Mouse (Mus musculus) limb, embryonic 12.5 days (tissue): ENCODE data around the gene Gm525. TPM values are rescaled to one million over a fixed set of nuclear protein-coding genes. Genes with fewer than 3 reads are reported as not detected.

Experiments used
- ATAC-seq: fragments of 200-750 bp; cut with Nextera tagmentation; 2 replicates; pipeline ENCODE4 v1.8.0; 2017; ENCODE audit warnings: low read depth, moderate TSS enrichment; ENCODE audit not compliant: insufficient number of reproducible peaks, insufficient read depth, low FRiP score, low TSS enrichment
- H3K27ac ChIP-seq: fragments of 300-500 bp; sonication (generic); 2 replicates; pipeline ENCODE4 v1.5.1; 2016; ENCODE audit warnings: mild to moderate bottlenecking, moderate library complexity
- H3K27me3 ChIP-seq: fragments of 300-500 bp; sonication (generic); 2 replicates; pipeline ENCODE4 v1.6.1; 2016; ENCODE audit warnings: mild to moderate bottlenecking, moderate library complexity
- H3K36me3 ChIP-seq: fragments of 300-500 bp; sonication (generic); 2 replicates; pipeline ENCODE4 v1.6.1; 2016; ENCODE audit warnings: mild to moderate bottlenecking, moderate library complexity
- H3K4me1 ChIP-seq: fragments of 300-500 bp; sonication (generic); replicated peaks from 2 replicates; pipeline ENCODE4 v1.6.1; 2016
- H3K4me2 ChIP-seq: fragments of 300-500 bp; sonication (generic); 2 replicates; pipeline ENCODE4 v1.6.1; 2016; ENCODE audit warnings: mild to moderate bottlenecking, moderate library complexity
- H3K4me3 ChIP-seq: fragments of 300-500 bp; sonication (generic); replicated peaks from 2 replicates; pipeline ENCODE4 v1.5.1; 2016; ENCODE audit warnings: mild to moderate bottlenecking
- H3K9ac ChIP-seq: fragments of 300-500 bp; sonication (generic); replicated peaks from 2 replicates; pipeline ENCODE4 v1.6.1; 2016; ENCODE audit warnings: mild to moderate bottlenecking, moderate library complexity
- H3K9me3 ChIP-seq: fragments of 300-500 bp; sonication (generic); 2 replicates; pipeline ENCODE4 v1.6.1; 2016; ENCODE audit warnings: mild to moderate bottlenecking, moderate library complexity
- WGBS: fragments of 180-500 bp; shearing (Covaris S2); methylation state at CpG from one replicate; pipeline ENCODE4 v1.1.7; 2016; 5-methylcytosine and 5-hydroxymethylcytosine counted together
- polyA plus RNA-seq: library from polyadenylated mRNA; unstranded; fragments of >200 nt; fragmentation: Nextera tagmentation; extraction: Ambion mirVana; gene quantifications from 2 replicates; pipeline ENCODE4 v1.2.1, GENCODE M21; 2016

Gene Gm525
- polyA plus RNA-seq: 0.73 and 0.83 TPM in 2 replicates

DNA sequence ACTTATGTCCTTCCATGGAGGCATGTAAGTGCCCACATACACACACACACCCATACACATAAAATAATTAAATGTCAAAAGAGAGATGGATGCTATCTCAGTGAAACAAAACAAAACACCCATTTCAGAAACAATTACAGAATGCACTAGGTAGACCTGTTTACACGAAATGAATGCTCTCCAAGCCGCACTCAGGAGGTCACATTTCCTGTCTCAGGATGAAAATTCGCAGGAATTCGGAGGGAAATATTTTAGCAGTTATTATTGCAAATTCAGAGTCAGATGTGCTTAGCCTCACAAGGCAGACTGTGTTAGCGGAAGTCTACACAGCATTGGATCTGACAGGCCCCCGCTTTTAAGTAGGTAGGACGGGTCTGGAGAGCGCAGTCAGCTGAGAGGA lies at the start of gene Gm525:
TSS of gene Gm525 (plus strand) at position 301 of the 400 bp plus-strand sequence.
- 81% methylated on average over 8 of the region's 8 CpGs for WGBS
- Histone ChIP-seq H3K27ac (no peak within 1 kb of the TSS), H3K36me3 (no peaks in the 10 kb centered on the region), H3K9me3 (no peaks in the 10 kb centered on the region), H3K27me3 (no peaks in the 10 kb centered on the region), H3K4me2 (no peak within 1 kb of the TSS), H3K4me1 (peaks cover 6% of the 10 kb centered on the region; the same call in 1 of the 2 replicates), H3K9ac (no peak within 1 kb of the TSS), H3K4me3 (no peak within 1 kb of the TSS)
- no peak for ATAC-seq

DNA sequence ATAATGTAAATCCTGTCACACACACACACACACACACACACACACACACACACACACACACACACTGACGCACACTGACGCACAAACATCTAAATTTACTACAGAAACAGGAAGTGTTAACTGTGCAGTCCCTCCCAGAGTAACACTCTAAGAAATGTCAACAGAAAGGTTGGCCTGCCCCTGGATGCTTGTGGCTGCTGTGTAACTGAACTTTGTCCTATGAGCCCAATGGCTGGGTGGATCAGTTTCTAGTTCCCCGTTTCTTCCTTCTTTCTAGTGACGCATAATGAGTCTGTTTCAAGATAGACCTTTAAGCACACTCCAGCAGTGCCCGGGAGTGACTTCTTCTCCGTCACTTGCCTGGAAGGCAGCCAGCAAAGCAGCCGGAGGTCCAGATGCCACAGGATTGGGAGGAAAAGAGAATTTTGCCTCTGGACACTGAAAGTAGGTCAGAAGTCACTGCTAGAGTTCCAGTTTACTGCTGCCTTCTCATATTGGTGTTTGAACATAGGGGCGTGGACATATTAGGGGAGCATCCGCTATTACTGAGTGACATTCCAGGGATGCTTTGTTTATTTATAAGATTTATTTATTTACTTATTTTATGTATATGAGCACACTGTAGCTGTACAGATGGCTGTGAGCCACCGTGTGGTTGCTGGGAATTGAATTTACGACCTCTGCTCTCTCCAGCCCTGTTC lies 49.3 kb upstream of the Gm525 start:
- H3K27ac ChIP-seq: peak overlapping the region; percentile 23; the same call in 1 of the 2 replicates
- no peaks in the 10 kb centered on the region for H3K9me3 ChIP-seq
- no peaks in the 10 kb centered on the region for H3K27me3 ChIP-seq
- no peak overlapping the region for H3K4me3 ChIP-seq
- no peaks in the 10 kb centered on the region for H3K36me3 ChIP-seq
- no peak overlapping the region for H3K4me2 ChIP-seq
- no peak overlapping the region for H3K9ac ChIP-seq
- WGBS: 60% methylated on average over 11 of the region's 11 CpGs
- no peak for ATAC-seq
- 0 out of 2 replicates have a peak, but pooled peaks cover 8% of the 10 kb centered on the region for H3K4me1 ChIP-seq

DNA sequence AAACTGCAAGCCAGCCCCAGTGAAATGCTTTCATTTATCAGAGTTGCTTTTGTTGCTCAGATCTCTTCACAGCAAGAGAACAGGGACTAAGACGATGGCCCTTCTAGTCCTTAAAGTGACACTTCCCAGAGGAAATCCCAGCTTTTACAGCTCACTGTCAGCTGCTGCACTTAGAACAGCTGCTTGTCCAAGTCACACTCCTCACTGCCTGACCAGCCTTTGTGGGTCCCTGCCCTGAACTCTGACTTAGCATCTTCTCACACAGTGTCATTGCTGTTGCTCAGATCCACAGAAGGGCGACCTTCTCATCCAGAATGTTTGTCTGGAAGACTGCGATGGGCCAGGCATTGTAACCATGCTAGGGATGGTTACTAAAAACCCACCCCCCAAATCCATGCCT lies 48.0 kb upstream of the Gm525 start:
- Histone ChIP-seq H3K9me3 (no peaks in the 10 kb centered on the region), H3K36me3 (no peaks in the 10 kb centered on the region), H3K27me3 (no peaks in the 10 kb centered on the region), H3K4me1 (0 out of 2 replicates have a peak, but pooled peaks cover 8% of the 10 kb centered on the region), H3K4me2 (no peak overlapping the region), H3K9ac (no peak overlapping the region), H3K4me3 (no peak overlapping the region), H3K27ac (no peak overlapping the region)
- 82% methylated on average over 3 of the region's 3 CpGs for WGBS
- no peak for ATAC-seq

DNA sequence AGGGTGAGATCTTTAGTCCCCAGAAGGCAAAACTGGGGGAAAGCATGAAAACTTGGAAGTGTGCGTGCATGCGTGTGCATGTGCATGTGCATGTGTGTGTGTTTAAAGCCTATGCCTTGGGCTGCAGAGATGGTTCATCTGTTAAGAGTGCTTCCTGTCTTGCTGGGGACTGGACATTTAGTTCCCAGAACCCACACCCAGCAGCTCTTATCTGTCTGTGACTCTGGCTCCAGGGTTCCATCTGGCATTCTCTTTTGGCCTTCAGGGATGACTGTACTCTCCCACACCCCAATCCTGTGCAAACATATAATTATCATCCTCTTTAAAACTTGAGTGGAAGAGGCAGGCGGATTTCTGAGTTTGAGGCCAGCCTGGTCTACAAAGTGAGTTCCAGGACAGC lies 47.5 kb upstream of the Gm525 start:
- Histone ChIP-seq H3K36me3 (no peaks in the 10 kb centered on the region), H3K9ac (no peak overlapping the region), H3K4me1 (0 out of 2 replicates have a peak, but pooled peaks cover 8% of the 10 kb centered on the region), H3K4me2 (no peak overlapping the region), H3K27me3 (no peaks in the 10 kb centered on the region), H3K9me3 (no peaks in the 10 kb centered on the region), H3K27ac (no peak overlapping the region), H3K4me3 (no peak overlapping the region)
- ATAC-seq: no peak
- 92% methylated on average over 3 of the region's 3 CpGs for WGBS

DNA sequence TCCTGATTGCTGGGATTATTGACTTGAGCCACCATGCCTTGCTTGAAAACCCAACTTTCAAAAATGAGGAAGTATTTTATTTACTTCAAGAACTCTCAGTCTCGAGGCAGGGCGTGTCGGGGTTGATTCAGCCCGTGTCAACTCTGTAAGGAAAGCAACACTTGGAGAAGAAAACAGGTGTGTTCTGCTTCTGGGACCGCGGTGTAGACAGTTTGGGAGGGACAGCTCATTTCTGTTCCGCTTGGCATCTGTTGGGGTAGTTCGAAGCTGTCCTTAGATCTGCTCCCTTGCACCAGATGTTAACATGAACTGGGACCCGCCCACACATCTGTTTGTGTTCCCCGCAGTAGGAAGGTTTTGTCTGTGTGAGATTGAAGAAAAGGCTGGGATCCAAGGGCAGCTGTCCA lies 45.7 kb upstream of the Gm525 start:
- Histone ChIP-seq H3K9ac (no peak overlapping the region), H3K4me1 (0 out of 2 replicates have a peak, but pooled peaks cover 8% of the 10 kb centered on the region), H3K4me3 (no peak overlapping the region), H3K27ac (no peak overlapping the region), H3K27me3 (no peaks in the 10 kb centered on the region), H3K9me3 (no peaks in the 10 kb centered on the region), H3K4me2 (no peak overlapping the region), H3K36me3 (no peaks in the 10 kb centered on the region)
- no peak for ATAC-seq
- WGBS: 77% methylated on average over 10 of the region's 10 CpGs

DNA sequence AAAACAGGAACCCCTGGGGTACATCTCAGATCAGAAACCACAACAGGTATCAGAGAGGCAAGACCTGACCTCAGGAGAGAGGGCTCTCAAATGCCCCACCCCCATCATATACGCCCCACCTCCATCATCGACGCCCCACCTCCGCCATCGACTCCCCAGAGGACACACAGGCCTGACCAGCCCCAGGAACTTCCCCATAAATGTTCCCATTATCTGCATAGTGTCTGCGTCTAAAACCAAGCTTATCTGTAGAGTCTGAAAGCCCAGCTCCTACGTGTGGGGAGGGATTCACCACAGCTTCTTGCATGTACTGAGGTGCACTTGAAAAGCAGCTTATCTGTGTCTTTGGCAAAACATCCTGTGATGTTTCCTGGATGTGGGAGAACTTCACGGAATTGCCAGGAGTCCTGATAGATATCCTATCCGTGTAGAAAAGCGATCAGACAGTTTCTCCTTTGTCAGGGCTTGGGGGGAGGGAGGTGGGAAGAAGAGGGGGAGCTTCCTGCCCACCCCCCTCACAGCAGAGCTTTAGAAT lies 44.7 kb upstream of the Gm525 start:
- Histone ChIP-seq H3K9me3 (no peaks in the 10 kb centered on the region), H3K27me3 (no peaks in the 10 kb centered on the region), H3K36me3 (no peaks in the 10 kb centered on the region), H3K9ac (no peak overlapping the region), H3K4me3 (no peak overlapping the region), H3K27ac (no peak overlapping the region), H3K4me1 (0 out of 2 replicates have a peak, but pooled peaks cover 8% of the 10 kb centered on the region), H3K4me2 (no peak overlapping the region)
- WGBS: 55% methylated on average over 10 of the region's 10 CpGs
- no peak for ATAC-seq

DNA sequence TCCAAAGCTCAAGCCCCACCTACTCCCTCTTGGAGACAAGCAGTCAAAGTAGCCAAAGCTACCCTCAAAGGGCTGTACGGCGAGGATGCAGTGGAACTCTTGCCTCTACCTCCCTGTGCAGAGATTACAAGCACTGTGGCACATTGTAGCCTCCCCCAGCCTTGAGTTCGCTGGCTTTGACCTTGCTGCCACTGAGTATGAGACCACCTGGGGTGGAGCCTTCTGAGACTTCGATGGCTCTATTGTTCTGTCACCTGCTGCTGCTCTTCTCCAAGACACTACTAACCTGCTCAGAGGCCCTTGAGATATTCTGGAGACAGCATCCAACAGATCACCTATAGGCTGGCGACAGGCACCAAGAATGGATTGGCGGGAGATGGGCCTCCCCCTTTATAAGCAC lies 43.1 kb upstream of the Gm525 start:
- Histone ChIP-seq H3K4me2 (no peak overlapping the region), H3K27me3 (no peaks in the 10 kb centered on the region), H3K9me3 (no peaks in the 10 kb centered on the region), H3K36me3 (no peaks in the 10 kb centered on the region), H3K9ac (no peak overlapping the region), H3K4me1 (no peaks in the 10 kb centered on the region), H3K4me3 (no peak overlapping the region), H3K27ac (no peak overlapping the region)
- WGBS: 86% methylated on average over 6 of the region's 6 CpGs
- ATAC-seq: no peak

DNA sequence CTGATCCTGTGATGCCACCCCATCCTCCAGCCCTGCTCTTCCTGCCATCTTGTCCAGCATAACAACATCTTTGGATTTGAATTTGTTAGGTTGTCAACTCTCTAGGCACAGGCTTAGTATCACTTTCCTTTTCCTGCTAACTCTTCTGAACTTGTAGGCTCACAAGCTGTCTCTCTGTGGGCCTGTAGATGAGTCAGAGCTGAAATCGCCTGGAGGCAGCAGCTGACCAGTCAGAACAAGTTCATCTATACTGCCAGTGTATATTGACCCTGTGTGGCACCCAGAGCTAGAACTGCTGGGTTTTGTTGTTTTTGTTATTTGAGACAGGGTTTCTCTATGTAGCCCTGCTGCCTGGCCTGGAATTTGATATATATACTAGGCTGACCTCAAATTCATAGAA lies 42.5 kb upstream of the Gm525 start:
- Histone ChIP-seq H3K4me2 (no peak overlapping the region), H3K9me3 (no peaks in the 10 kb centered on the region), H3K4me3 (no peak overlapping the region), H3K27ac (no peak overlapping the region), H3K27me3 (no peaks in the 10 kb centered on the region), H3K36me3 (peaks cover 2% of the 10 kb centered on the region; the same call in 1 of the 2 replicates), H3K9ac (no peak overlapping the region), H3K4me1 (no peaks in the 10 kb centered on the region)
- WGBS: 73% methylated on average over 1 of the region's 1 CpGs
- no peak for ATAC-seq

DNA sequence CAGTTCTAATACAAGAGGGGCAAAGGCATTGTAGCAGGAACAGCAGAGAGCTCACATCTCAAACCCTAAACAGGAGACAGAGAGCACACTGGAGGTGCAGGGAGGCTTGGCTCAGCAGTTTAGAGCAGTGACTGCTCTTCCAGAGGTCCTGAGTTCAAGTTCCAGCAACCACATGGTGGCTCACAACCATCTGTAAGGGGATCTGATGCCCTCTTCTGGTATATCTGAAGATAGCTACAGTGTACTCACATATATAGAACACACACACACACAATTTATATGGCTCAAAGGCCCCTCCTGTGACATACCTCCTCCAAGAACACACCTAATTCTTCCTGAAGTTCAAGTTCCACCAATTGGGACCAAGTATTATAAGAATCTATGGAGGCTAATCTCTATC lies 39.0 kb upstream of the Gm525 start:
- H3K9me3 ChIP-seq: no peaks in the 10 kb centered on the region
- H3K36me3 ChIP-seq: peaks cover 25% of the 10 kb centered on the region
- H3K27ac ChIP-seq: no peak overlapping the region
- no peaks in the 10 kb centered on the region for H3K27me3 ChIP-seq
- H3K4me3 ChIP-seq: no peak overlapping the region
- ATAC-seq: no peak
- no peak overlapping the region for H3K9ac ChIP-seq
- no peaks in the 10 kb centered on the region for H3K4me1 ChIP-seq
- H3K4me2 ChIP-seq: no peak overlapping the region

DNA sequence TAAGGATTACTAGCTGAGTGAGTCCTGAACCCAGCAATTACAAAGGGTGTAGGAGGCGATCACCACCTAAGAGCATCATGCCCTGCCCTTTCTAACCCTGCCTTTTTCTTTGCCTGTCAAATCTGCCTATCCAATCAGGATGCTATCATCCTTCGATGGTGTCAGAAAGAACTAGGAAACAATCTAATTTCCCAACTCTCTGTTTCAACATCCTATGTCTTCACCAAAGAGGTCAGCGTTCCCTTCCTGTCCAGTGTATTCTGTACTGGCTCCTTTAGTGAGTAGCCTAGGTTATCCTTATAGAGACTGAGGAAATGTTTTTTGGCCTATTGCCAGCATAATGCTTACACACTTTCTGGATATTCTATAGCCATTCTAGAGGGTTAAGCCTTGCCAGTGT lies 38.1 kb upstream of the Gm525 start:
- H3K4me3 ChIP-seq: no peak overlapping the region
- H3K4me1 ChIP-seq: no peaks in the 10 kb centered on the region
- no peaks in the 10 kb centered on the region for H3K9me3 ChIP-seq
- H3K36me3 ChIP-seq: peaks cover 35% of the 10 kb centered on the region
- H3K9ac ChIP-seq: no peak overlapping the region
- no peak for ATAC-seq
- H3K27me3 ChIP-seq: no peaks in the 10 kb centered on the region
- 85% methylated on average over 3 of the region's 3 CpGs for WGBS
- no peak overlapping the region for H3K27ac ChIP-seq
- H3K4me2 ChIP-seq: no peak overlapping the region

DNA sequence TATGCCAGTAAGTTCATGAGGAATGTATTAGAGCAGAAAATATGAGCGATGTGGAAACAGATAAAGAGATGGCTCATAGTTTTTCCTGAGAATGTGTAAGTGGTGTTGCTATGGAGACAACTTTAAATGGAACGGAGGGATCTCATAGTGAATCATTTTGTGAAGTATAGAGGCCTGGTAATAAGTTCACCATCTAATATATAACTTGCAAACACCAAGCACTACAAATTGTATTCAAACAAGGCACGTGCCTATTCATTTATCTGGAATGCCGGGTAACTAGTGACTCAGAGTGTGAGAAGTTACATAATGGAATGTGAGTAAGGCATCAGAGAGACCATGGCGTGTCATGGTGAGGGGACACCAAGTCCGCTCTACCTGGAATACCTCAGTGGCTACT lies 35.1 kb upstream of the Gm525 start:
- Histone ChIP-seq H3K4me1 (no peaks in the 10 kb centered on the region), H3K9me3 (no peaks in the 10 kb centered on the region), H3K27me3 (no peaks in the 10 kb centered on the region), H3K9ac (no peak overlapping the region), H3K4me3 (no peak overlapping the region), H3K27ac (no peak overlapping the region), H3K36me3 (peaks cover 61% of the 10 kb centered on the region), H3K4me2 (no peak overlapping the region)
- ATAC-seq: no peak
- 96% methylated on average over 6 of the region's 6 CpGs for WGBS

DNA sequence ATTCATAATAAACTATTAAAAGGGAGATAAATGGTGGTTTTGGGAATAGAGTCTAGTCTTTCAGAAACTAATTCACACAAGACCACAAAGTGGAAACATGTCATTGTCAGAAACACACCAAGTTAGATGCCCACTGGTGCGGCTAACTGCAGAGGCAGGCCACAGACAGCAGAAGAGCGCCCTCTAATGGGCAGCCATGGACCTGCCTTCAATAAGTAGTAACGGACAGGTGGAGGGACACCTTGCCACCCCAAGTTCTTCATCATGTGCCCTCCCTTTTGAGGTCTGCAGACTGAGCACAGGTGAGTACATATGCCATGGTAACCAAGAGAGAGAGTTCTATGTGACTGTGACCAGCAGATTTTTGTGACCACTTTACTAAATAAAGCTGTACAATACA lies 34.3 kb upstream of the Gm525 start:
- H3K36me3 ChIP-seq: peaks cover 69% of the 10 kb centered on the region
- no peak for ATAC-seq

More for the DNA sequence above, 34.3 kb upstream of the Gm525 start:
- no peak overlapping the region for H3K9ac ChIP-seq
- no peaks in the 10 kb centered on the region for H3K4me1 ChIP-seq
- H3K27ac ChIP-seq: no peak overlapping the region
- H3K9me3 ChIP-seq: no peaks in the 10 kb centered on the region
- H3K4me3 ChIP-seq: no peak overlapping the region
- no peak overlapping the region for H3K4me2 ChIP-seq
- WGBS: 45% methylated on average over 3 of the region's 3 CpGs
- H3K27me3 ChIP-seq: no peaks in the 10 kb centered on the region
